Mouse (Mus musculus) retina, embryonic 14.5 days (tissue): ENCODE results near the gene Gm13288.
"Not testable (repeated sequence)": the region's sequence is repeated elsewhere in the genome, so short reads cannot be mapped to it uniquely, and the experiment has no call there.

ENCODE experiments used
- DNase-seq: peaks from one replicate; pipeline ENCODE4 v3.0.0-alpha.2; 2015; ENCODE audit warnings: low spot score

Gene Gm13288

GRCm38 (mm10) chr4:88805231-88805630 is at the start of gene Gm13288:
Gm13288 (plus strand) TSS chr4:88805531.
- DNase-seq, result not testable (repeated sequence)

DNA sequence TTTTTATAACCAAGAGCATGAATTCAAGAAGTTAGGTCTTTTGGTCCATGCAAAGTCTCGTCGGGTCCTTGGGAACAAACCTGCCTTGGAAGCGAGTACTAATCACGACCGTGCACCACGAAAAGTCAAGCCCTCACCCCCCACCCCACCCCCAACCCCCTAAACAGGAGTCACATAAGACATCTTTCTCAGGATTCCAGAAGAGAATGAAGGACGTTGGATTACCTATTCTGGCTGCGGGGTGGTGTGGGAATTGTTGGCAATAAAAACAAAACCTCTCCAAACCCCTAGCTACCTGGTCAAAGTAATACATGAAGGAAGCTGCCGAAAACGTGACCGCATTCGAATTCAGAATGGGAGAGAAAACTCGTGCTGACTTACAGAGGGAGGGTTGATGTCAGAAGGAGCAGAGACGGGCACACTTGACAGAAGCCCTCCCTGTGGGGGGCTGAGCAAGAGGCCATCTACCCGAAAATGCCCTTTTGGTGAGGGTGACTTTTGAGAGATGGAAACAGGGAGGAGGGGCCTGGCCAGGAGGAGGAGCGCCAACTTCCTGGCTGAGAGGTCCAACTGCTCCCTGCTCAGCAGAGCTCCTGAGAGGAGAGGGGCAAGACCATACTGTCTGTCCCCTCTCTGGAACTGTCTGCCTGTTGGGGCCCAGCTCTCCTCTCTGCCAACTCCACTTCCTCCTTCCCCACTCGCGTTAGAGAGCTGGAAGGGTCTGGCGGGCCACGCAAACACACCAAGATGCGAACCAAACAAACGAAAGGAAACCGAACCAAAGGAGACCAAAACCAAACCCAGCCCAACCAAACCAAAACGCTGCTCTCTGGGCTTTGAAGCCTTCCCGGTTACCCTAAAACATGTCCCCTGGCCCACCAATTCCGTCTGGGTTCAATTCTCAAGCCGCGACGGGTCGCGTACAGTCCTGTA is 48.5 kb upstream of the Gm13288 start:
- not testable (repeated sequence) for DNase-seq

- DNase-seq, result not testable (repeated sequence)
These were observed 47.7 kb upstream of the Gm13288 start for GRCm38 (mm10) chr4:88757628-88758031.

DNA sequence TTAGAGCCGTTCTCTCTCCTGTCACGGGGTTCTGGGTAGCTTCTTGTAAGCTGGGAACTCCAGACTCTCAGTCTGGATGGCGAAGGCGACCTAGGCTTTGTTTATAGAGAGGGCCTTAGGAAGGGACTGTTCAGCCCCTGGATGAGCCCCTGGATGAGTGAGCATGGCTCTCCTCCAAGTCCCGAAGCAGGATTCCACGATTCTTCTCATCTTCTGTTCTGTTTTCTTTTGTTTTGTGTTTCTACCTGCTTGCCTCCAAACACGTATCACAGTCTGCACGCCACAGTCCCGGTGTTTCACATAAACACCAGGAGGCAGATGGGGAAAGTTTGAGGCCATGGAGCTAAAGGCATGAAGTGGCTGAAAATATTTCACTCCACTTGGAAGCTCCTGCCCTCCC is 46.6 kb upstream of the Gm13288 start:
- not testable (repeated sequence) for DNase-seq

DNA sequence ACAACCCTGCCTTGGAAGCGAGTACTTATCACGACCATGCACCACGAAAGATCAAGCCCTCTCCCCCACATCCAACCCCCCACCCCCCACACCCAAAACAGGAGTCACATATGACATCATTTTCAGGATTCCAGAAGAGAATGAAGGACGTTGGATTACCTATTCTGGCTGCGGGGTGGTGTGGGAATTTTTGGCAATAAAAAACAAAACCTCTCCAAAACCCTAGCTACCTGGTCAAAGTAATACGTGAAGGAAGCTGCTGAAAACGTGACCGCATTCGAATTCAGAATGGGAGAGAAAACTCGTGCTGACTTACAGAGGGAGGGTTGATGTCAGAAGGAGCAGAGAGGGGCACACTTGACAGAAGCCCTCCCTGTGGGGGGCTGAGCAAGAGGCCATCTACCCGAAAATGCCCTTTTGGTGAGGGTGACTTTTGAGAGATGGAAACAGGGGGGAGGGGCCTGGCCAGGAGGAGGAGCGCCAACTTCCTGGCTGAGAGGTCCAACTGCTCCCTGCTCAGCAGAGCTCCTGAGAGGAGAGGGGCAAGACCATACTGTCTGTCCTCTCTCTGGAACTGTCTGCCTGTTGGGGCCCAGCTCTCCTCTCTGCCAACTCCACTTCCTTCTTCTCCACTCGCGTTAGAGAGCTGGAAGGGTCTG is 45.6 kb upstream of the Gm13288 start, which contains the start of gene Gm13283:
Gene Gm13283 (plus strand): TSS at position 510 of the 659 bp plus-strand sequence.
- DNase-seq, result not testable (repeated sequence)

DNA sequence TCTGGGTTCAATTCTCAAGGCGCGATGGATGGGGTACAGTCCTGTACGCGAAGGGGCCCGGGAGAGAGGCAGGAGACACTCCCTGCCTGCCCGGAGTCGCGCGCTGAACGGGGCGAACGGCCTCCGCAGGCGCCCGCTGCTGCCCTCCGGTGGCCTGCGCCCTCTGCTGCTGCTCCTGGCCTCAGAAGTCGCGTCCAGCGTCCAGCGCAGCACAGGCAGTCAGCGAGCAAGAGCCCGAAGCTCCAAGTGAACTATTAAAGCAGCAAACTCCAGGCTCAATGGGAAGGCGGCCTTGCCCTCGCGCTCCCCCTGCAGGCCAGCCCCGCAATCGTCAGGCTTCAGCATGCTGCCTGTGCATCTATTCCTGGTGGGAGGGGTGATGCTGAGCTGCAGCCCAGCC is 44.9 kb upstream of the Gm13288 start:
- not testable (repeated sequence) for DNase-seq

GRCm38 (mm10) chr4:88761776-88762175 is 43.6 kb upstream of the Gm13288 start:
- not testable (repeated sequence) for DNase-seq

DNA sequence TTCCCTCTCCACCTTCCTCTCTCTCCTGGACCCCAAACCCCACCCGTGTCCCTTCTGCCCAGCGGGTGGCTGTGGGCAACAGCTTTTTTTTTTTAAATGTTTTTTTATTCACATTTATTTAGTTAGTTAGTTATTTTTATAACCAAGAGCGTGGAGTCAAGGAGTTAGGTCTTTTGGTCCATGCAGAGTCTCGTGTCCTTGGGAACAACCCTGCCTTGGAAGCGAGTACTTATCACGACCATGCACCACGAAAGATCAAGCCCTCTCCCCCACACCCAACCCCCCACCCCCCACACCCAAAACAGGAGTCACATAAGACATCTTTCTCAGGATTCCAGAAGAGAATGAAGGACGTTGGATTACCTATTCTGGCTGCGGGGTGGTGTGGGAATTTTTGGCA is 43.0 kb upstream of the Gm13288 start:
- not testable (repeated sequence) for DNase-seq

DNA sequence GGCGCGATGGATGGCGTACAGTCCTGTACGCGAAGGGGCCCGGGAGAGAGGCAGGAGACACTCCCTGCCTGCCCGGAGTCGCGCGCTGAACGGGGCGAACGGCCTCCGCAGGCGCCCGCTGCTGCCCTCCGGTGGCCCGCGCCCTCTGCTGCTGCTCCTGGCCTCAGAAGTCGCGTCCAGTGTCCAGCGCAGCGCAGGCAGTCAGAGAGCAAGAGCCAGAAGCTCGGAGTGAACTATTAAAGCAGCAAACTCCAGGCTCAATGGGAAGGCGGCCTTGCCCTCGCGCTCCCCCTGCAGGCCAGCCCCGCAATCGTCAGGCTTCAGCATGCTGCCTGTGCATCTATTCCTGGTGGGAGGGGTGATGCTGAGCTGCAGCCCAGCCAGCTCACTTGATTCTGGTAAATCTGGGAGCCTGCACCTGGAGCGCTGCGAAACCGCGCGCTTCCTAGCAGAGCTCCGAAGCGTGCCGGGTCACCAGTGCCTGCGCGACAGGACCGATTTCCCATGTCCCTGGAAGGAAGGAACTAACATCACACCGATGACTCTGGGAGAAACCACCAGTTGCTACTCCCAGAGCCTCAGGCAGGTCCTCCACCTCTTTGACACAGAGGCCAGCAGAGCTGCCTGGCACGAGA is 41.8 kb upstream of the Gm13288 start:
- peak; percentile 29 for DNase-seq

GRCm38 (mm10) chr4:88773534-88773933 is 31.8 kb upstream of the Gm13288 start, which contains the start of gene Gm13290:
Gm13290 (plus strand) TSS chr4:88773834.
- DNase-seq, result not testable (repeated sequence)

DNA sequence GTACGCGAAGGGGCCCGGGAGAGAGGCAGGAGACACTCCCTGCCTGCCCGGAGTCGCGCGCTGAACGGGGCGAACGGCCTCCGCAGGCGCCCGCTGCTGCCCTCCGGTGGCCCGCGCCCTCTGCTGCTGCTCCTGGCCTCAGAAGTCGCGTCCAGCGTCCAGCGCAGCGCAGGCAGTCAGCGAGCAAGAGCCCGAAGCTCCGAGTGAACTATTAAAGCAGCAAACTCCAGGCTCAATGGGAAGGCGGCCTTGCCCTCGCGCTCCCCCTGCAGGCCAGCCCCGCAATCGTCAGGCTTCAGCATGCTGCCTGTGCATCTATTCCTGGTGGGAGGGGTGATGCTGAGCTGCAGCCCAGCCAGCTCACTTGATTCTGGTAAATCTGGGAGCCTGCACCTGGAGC is 28.7 kb upstream of the Gm13288 start, which contains the start of gene Gm13289:
Gene Gm13289 (plus strand): TSS at position 301 of the 400 bp plus-strand sequence.
- not testable (repeated sequence) for DNase-seq

- DNase-seq, result not testable (repeated sequence)
These were observed 25.8 kb upstream of the Gm13288 start, which contains the start of gene Gm13272 for GRCm38 (mm10) chr4:88779550-88779949. Gm13272 (plus strand) TSS chr4:88779850.

- DNase-seq, result not testable (repeated sequence)
These were observed 25.0 kb upstream of the Gm13288 start for GRCm38 (mm10) chr4:88780320-88780719.

GRCm38 (mm10) chr4:88781831-88782230 is 23.5 kb upstream of the Gm13288 start, which contains the start of gene Ifnz:
Ifnz (plus strand) TSS chr4:88782131.
- not testable (repeated sequence) for DNase-seq

GRCm38 (mm10) chr4:88782335-88782734 is 23.0 kb upstream of the Gm13288 start:
- DNase-seq, result not testable (repeated sequence)

GRCm38 (mm10) chr4:88785409-88785808 is 19.9 kb upstream of the Gm13288 start, which contains the start of gene Gm13276:
Gm13276 (plus strand) TSS chr4:88785709.
- DNase-seq, result not testable (repeated sequence)

DNA sequence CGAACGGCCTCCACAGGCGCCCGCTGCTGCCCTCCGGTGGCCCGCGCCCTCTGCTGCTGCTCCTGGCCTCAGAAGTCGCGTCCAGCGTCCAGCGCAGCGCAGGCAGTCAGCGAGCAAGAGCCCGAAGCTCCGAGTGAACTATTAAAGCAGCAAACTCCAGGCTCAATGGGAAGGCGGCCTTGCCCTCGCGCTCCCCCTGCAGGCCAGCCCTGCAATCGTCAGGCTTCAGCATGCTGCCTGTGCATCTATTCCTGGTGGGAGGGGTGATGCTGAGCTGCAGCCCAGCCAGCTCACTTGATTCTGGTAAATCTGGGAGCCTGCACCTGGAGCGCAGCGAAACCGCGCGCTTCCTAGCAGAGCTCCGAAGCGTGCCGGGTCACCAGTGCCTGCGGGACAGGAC is 16.9 kb upstream of the Gm13288 start, which contains the start of gene Gm13277:
Gene Gm13277 (plus strand): TSS at position 231 of the 400 bp plus-strand sequence.
- DNase-seq, result not testable (repeated sequence)

DNA sequence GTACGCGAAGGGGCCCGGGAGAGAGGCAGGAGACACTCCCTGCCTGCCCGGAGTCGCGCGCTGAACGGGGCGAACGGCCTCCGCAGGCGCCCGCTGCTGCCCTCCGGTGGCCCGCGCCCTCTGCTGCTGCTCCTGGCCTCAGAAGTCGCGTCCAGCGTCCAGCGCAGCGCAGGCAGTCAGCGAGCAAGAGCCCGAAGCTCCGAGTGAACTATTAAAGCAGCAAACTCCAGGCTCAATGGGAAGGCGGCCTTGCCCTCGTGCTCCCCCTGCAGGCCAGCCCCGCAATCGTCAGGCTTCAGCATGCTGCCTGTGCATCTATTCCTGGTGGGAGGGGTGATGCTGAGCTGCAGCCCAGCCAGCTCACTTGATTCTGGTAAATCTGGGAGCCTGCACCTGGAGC is 14.1 kb upstream of the Gm13288 start, which contains the start of gene Gm13278:
Gene Gm13278 (plus strand): TSS at position 301 of the 400 bp plus-strand sequence.
- DNase-seq, result not testable (repeated sequence)

- not testable (repeated sequence) for DNase-seq
These were observed 11.2 kb upstream of the Gm13288 start, which contains the start of gene Gm13275 for GRCm38 (mm10) chr4:88793936-88794675. Gm13275 (plus strand) TSS chr4:88794487.

- not testable (repeated sequence) for DNase-seq
These were observed 8.2 kb upstream of the Gm13288 start, which contains the start of gene Gm13279 for GRCm38 (mm10) chr4:88797097-88797496. Gm13279 (plus strand) TSS chr4:88797397.

DNA sequence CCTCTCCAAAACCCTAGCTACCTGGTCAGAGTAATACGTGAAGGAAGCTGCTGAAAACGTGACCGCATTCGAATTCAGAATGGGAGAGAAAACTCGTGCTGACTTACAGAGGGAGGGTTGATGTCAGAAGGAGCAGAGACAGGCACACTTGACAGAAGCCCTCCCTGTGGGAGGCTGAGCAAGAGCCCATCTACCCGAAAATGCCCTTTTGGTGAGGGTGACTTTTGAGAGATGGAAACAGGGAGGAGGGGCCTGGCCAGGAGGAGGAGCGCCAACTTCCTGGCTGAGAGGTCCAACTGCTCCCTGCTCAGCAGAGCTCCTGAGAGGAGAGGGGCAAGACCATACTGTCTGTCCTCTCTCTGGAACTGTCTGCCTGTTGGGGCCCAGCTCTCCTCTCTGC is 6.0 kb upstream of the Gm13288 start, which contains the start of gene Gm13285:
Gene Gm13285 (plus strand): TSS at position 301 of the 400 bp plus-strand sequence.
- not testable (repeated sequence) for DNase-seq
